11 mouse cellular contexts compared by ENCODE assay signal in the genomic region with DNA sequence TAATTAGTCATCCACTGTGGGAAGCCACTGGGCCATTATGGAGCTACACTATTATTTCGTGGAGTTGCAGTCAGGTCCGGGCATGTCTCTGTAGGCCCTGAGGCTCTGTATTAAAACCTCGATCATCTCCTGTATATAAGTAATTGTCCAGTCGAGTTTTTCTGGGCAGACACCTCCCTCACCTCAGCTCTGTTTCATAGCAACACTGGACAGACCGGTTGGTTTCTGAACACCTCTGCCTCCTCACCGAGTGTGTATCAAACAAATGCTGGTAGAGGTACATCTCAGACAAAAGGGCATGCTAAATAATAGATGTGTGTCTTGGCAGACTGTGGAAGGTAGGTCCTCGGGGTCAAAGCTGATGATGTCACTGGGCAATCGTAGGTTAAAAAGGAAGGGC.
"Had no signal": no experiment of that assay in that cellular context is flagged by ENCODE, and none has a peak within 500 bp of the region (broad histone marks: within the 10 kb centered on the region; RNA-seq: fewer than 3 reads in every experiment).

No protein-coding gene starts in this region.

- H3K9ac ChIP-seq: liver, embryonic 13.5 days had no signal

- H3K4me2 ChIP-seq: liver, embryonic 13.5 days; midbrain, embryonic 11.5 days had no signal

- H3K4me1 ChIP-seq: liver, embryonic 13.5 days had no signal

- H3K9me3 ChIP-seq: liver, embryonic 13.5 days had no signal

- H3K27ac ChIP-seq: liver, embryonic 13.5 days had no signal

- H3K27me3 ChIP-seq: liver, embryonic 13.5 days had no signal

- H3K36me3 ChIP-seq: liver, embryonic 13.5 days had no signal

- H3K4me3 ChIP-seq: liver, embryonic 13.5 days had no signal

- DNase-seq: kidney, adult 18-20 months; kidney, adult 9 months; kidney, postnatal 14 days; kidney, postnatal 4 days; liver, embryonic 13.5 days; lung, adult 2 months; lung, postnatal 14 days; lung, postnatal 4 days; midbrain, embryonic 14.5 days; thymus, postnatal 25 days had no signal
